Mouse (Mus musculus): ENCODE data around the gene Gm9508. TPM values are rescaled to one million over a fixed set of nuclear protein-coding genes. Genes with fewer than 3 reads are reported as not detected.

Gene Gm9508
- total RNA-seq, 2 experiments from 2014 or later: not detected

- no peak for DNase-seq (ENCODE audit: low spot score in 2 of 2)
These were observed 25.5 kb downstream of the Gm9508 start for GRCm38 (mm10) chr10:77671519-77671918.

DNA sequence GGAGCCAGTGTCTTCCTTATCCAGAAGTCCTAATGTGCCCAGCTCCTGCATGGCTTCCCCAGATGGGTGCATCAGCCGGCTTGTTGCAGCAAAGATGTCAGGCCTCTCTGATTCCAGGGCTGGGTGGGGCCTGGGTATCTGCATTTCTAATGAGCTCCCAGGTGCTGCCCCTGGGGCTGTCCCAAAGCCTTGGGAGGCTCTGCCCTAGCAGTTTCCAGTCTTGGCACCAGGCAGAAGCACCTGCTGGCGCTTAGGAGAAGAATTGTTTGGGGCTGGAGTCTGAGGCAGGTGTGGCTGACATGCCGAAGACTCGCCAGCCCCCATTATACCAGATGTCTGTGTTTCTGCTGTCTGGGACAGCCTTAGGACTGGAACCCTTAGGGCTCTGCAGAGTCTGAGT, 26.3 kb downstream of the Gm9508 start:
- no peak for DNase-seq (ENCODE audit: low spot score in 2 of 2)

DNA sequence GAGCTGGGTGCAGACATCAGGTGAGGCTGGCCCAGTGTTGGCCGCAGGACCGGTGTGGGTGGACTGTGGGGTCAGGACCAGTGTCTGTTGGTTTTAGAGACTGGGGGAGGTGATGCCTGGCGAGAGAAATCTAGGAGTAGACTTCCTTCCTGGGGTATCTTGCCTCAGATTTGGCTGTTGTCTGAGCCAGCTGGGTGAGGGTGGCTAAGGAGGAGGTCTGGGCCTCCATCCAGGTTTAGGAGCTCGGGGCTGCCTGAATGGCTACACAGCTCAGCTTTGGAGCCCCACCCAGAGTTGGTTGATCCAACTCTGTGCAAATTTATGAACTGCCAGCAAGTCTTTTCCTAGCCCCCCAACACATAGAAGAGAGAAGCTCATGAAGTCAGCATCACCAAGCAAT, 29.6 kb downstream of the Gm9508 start:
- peak in 1 of 2 experiments; percentile 11 for DNase-seq (ENCODE audit: low spot score in 2 of 2)

DNA sequence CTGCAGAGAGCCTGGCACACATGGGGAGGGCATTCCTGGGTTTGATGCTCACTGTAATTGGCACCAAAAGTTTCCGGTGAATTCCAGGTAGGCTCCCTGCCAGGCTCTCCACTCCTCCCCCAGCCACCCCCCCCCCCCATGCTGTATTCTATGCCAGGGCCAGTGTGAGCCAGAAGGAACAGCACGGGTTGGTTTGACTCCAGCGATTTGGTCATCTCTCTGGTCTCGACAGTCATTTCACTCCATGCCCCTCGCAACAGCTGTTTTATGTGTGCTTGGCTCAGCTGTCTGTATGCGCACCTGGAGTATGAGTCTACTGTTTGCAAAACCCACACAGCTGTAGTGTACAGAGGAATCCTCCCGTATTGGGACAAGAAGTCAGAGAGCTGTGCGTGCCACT, 30.7 kb downstream of the Gm9508 start:
- DNase-seq (ENCODE audit: low spot score in 2 of 2): peak in 1 of 2 experiments; percentile 22

GRCm38 (mm10) chr10:77663949-77664665, 32.9 kb downstream of the Gm9508 start:
- DNase-seq (ENCODE audit: low spot score in 2 of 2): no peak

DNA sequence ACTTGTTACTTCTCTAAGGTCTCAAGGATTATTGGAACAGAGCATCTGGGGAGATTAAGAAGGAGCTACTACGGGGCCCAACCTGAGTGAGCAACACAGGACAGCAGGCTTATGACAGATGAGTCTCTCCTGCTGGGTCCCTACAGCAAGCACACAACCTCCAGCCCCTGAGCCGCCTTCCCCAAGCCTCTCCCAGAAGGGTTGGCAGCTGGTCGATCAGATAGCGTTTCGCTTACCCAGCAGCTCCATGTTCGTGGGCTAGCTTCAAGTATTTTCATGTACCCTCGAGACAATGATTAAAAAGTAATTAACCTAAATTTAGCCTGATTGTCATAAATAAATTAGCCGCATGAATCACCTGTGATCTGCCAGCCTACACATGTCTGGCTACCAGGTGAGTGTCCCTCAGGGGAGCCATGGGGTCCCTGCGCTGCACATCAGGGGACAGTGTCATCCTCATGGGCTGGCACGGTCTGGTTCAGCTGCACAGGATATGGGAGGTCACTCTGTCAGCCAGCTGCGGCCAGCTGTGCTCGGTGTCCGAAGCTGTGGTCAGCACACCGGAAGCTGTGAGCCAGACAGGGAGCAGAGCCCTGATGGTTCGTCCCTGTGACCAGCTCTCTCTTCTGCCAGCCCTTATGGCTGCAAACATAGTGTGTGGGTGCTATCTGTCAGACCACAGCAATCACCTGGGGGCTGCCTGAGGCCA, 38.6 kb downstream of the Gm9508 start:
- DNase-seq (ENCODE audit: low spot score in 2 of 2): no peak

DNA sequence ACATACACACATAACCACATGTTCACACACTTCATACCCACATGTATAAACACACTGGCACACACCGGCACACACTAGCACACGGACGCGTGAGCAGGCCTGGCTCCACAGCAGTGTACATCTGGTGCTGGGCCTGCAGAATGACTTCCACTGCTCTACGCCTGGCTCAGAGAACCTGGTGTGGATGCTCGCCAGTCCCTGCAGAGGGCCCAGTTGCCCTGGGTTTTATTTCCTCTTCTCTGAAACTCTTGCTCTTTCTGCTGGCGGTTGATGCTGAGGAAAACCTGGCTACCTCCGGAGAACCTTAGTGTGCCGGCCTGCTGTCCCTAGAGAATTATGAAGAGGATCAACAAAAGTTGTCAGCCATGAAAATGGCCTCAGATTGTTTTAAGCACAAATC, 45.0 kb downstream of the Gm9508 start:
- no peak for DNase-seq (ENCODE audit: low spot score in 2 of 2)

GRCm38 (mm10) chr10:77647901-77648300, 49.1 kb downstream of the Gm9508 start:
- no peak for DNase-seq (ENCODE audit: low spot score in 2 of 2)

DNA sequence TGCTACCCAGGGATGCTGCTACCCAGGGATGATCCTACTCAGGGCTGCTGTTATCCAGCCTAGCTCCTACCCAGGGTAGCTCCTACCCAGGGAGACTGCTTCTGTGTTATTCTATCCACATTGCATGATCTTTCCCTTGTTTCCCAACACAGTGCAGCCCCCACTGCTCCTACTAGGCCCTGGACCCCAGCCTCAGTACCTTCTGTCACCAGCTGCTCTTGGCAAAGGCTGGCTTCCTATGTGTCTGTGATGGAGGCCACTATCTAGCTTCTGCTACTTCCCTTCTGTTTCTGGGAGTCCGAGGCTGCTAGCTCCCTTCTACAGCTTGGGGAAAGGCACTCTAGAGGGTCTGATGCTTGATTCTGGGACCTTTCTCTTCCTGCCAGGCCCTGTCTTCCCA, 49.6 kb downstream of the Gm9508 start:
- DNase-seq (ENCODE audit: low spot score in 2 of 2): no peak

Other genes starting within 250 kb of the Gm9508 start
- gene Fam207a, start 181.4 kb downstream of the Gm9508 start, total RNA-seq (2021): 10 to 100 TPM; 14.4 to 14.7 TPM
- gene Itgb2, start 167.0 kb downstream of the Gm9508 start, total RNA-seq (2021): 1 to 10 TPM; 2.9 to 3.9 TPM
- 100 to 1,000 TPM in 1 of 2 experiments, 10 to 100 TPM in 1; 95.8 to 103 TPM for gene Pttg1ip, start 115.5 kb downstream of the Gm9508 start, total RNA-seq (2021)
- gene Sumo3, start 91.1 kb downstream of the Gm9508 start, total RNA-seq (2021): 10 to 100 TPM; 92.1 to 96.0 TPM
- gene Gm49325, start 91.0 kb downstream of the Gm9508 start, total RNA-seq (2021): 10 to 100 TPM; 13.8 to 14.9 TPM
- 10 to 100 TPM; 89.7 to 93.0 TPM for gene Ube2g2, start 75.0 kb downstream of the Gm9508 start, total RNA-seq (2021)
- gene Tspear, start 10.7 kb downstream of the Gm9508 start, total RNA-seq (2021): not detected
- gene Gm19402, start 6.5 kb downstream of the Gm9508 start, total RNA-seq (2021): not detected
- not detected for gene Gm10272, start 9.4 kb upstream of the Gm9508 start, total RNA-seq (2021)
- not detected for gene Gm10024, start 14.2 kb upstream of the Gm9508 start, total RNA-seq (2021)
- gene Gm10142, start 18.6 kb upstream of the Gm9508 start, total RNA-seq (2021): not detected
- gene Krtap12-1, start 23.4 kb upstream of the Gm9508 start, total RNA-seq (2021): not detected
- gene Gm10100, start 29.3 kb upstream of the Gm9508 start, total RNA-seq (2021): not detected
- not detected for gene Gm18596, start 45.4 kb upstream of the Gm9508 start, total RNA-seq (2021)
- not detected for gene Gm9736, start 54.1 kb upstream of the Gm9508 start, total RNA-seq (2021)
- not detected for gene Gm3233, start 62.4 kb upstream of the Gm9508 start, total RNA-seq (2021)
- not detected for gene Gm3238, start 74.1 kb upstream of the Gm9508 start, total RNA-seq (2021)
- not detected for gene Gm7138, start 79.7 kb upstream of the Gm9508 start, total RNA-seq (2021)
- gene Gm3250, start 85.3 kb upstream of the Gm9508 start, total RNA-seq (2021): not detected
- gene Gm7137, start 91.0 kb upstream of the Gm9508 start, total RNA-seq (2021): not detected
- not detected for gene Gm9639, start 97.8 kb upstream of the Gm9508 start, total RNA-seq (2021)
- not detected for gene Gm19668, start 101.9 kb upstream of the Gm9508 start, total RNA-seq (2021)
- not detected for gene Gm9507, start 114.6 kb upstream of the Gm9508 start, total RNA-seq (2021)
- gene Gm2696, start 117.4 kb upstream of the Gm9508 start, total RNA-seq (2021): not detected
- gene Krtap10-4, start 129.9 kb upstream of the Gm9508 start, total RNA-seq (2021): not detected
- gene Krtap10-10, start 138.7 kb upstream of the Gm9508 start, total RNA-seq (2021): not detected
- gene Gm36176, start 149.6 kb upstream of the Gm9508 start, total RNA-seq (2021): not detected
- gene Gm10318, start 155.6 kb upstream of the Gm9508 start, total RNA-seq (2021): not detected
- not detected for gene Gm3285, start 164.7 kb upstream of the Gm9508 start, total RNA-seq (2021)
- gene Lrrc3, start 205.3 kb upstream of the Gm9508 start, total RNA-seq (2021): 1 to 10 TPM; 1.2 to 1.4 TPM

All from gastrocnemius, postnatal 4 days (tissue).